Comparison of ENCODE assay signal across 16 mouse cellular contexts in the genomic region with DNA sequence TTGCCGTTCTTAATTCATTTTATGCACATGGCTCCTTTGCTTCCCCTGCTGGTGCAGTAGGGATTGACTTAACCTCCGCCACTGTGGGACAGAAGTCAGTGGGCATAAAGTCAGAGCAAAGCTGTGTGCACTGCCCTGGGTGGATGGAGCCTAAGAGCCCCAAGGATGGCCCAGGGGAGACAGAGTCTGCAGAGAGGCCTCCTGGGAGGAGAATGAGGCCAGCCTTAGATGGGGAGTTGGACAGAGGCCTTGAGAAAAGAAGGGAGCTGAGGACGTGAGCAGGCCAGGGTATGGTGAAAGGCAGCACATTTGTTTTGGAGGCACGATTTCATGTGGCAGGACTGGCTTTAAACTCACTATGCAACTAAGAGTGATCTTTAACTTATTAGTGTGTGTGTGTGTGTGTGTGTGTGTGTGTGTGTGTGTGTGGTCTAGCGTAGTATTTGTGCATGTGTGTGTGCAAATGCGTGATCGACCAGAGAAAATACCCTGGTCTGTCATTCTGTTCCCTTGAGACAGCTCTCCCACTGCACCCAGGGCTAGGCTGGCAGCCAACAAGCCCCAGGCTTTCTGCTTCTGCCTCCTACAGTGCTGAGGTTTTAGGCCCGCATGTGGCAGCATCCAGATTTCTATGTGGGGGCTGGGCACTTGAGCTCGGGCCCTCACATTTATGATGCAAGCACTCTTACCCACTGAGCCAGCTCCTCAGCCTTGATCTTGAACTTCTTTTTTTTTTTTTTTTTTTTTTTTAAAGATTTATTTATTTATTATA. TPM values are rescaled to one million over a fixed set of nuclear protein-coding genes. Genes with fewer than 3 reads are reported as not detected.
DNase-seq lines count a peak whose midpoint lies in the region; ATAC-seq and TF ChIP-seq lines count a peak whose summit lies in the region.
"Had no signal": no experiment of that assay in that cellular context is flagged by ENCODE, and none has a peak within 500 bp of the region (broad histone marks: within the 10 kb centered on the region; RNA-seq: fewer than 3 reads in every experiment).

No protein-coding gene starts in this region.

- no peaks in the 10 kb centered on the region for H3K9me3 ChIP-seq in hindbrain, embryonic 10.5 days
- no peaks in the 10 kb centered on the region for H3K9me3 ChIP-seq in hindbrain, postnatal 0 days (ENCODE audit: low read length)

- intact Hi-C loops in left cerebral cortex, postnatal 10 days (cut with DNase I) = loop anchor here (10.0 kb wide), 1 partner anchor 59 kb away; the partner anchor contains the start of gene Mtfmt

- H3K4me1 ChIP-seq in hindbrain, embryonic 10.5 days (replicated peaks) = no peaks in the 10 kb centered on the region
- no peaks in the 10 kb centered on the region for H3K4me1 ChIP-seq in hindbrain, postnatal 0 days (ENCODE audit: insufficient read depth, low read length)

- no peak overlapping the region for H3K4me3 ChIP-seq in hindbrain, embryonic 10.5 days
- H3K4me3 ChIP-seq in hindbrain, postnatal 0 days (ENCODE audit: low read length) = no peak overlapping the region
- H3K4me3 ChIP-seq: myocyte had no signal

- WGBS in hindbrain, embryonic 10.5 days = 88% methylated on average over 9 of the region's 9 CpGs
- 68% methylated on average over 9 of the region's 9 CpGs for WGBS in hindbrain, postnatal 0 days

- no peak overlapping the region for H3K9ac ChIP-seq in hindbrain, postnatal 0 days (replicated peaks; ENCODE audit: low read length)

- H3K36me3 ChIP-seq in hindbrain, embryonic 10.5 days = peaks cover 38% of the 10 kb centered on the region
- H3K36me3 ChIP-seq in hindbrain, postnatal 0 days (ENCODE audit: insufficient read depth, low read length) = peaks cover 12% of the 10 kb centered on the region; the same call in 1 of the 2 replicates

- no peak overlapping the region for H3K4me2 ChIP-seq in hindbrain, postnatal 0 days (ENCODE audit: low read depth, low read length)

- TF ChIP-seq POLR2A in brain, embryonic 14.5 days (IDR thresholded peaks at IDR 0.05; ENCODE audit: borderline replicate concordance, extremely low read depth, insufficient read depth, insufficient read length, poor library complexity, severe bottlenecking) = no peak

- ATAC-seq in hindbrain, postnatal 0 days = no peak
- ATAC-seq: activated CD4-positive, CD25-positive, alpha-beta regulatory T cell, adult 4 months had no signal

- H3K27me3 ChIP-seq in hindbrain, embryonic 10.5 days (ENCODE audit: insufficient read depth, poor library complexity, severe bottlenecking) = no peaks in the 10 kb centered on the region
- H3K27me3 ChIP-seq in hindbrain, postnatal 0 days (ENCODE audit: insufficient read depth, low read length) = no peaks in the 10 kb centered on the region
- H3K27me3 ChIP-seq: CH12.LX had no signal

- TF ChIP-seq CTCF in hindbrain, postnatal 0 days (IDR thresholded peaks at IDR 0.05; ENCODE audit: low read depth) = no peak
- no peak for TF ChIP-seq CTCF in brain, embryonic 14.5 days (IDR thresholded peaks at IDR 0.05; ENCODE audit: borderline replicate concordance, extremely low read depth, insufficient read depth, insufficient read length)

- DNase-seq in hindbrain, embryonic 10.5 days (ENCODE audit: low spot score) = no peak
- DNase-seq in hindbrain, postnatal 0 days (ENCODE audit: low spot score) = no peak
- peak; percentile 24 for DNase-seq in MN1 (ENCODE audit: low spot score)
- peak; percentile 41 for DNase-seq in brain, embryonic 14.5 days (ENCODE audit: low read depth)
- peak; percentile 33 to 62 for DNase-seq in left cerebral cortex, postnatal 10 days (ENCODE audit: extremely low spot score in 1 of 2, low spot score in 2 of 2)
- no peak for DNase-seq in embryo, embryonic 9.5 days (ENCODE audit: extremely low spot score)
- no peak for DNase-seq in spleen, postnatal 4 days (ENCODE audit: low spot score in 2 of 2)
- no peak for DNase-seq in gastrocnemius, adult 18-20 months (ENCODE audit: low spot score)
- DNase-seq: cerebellum, adult 9-11 months; thymus, postnatal 25 days had no signal

- 0 out of 2 replicates have a peak overlapping the region, but pooled peaks have one; percentile 17 for H3K27ac ChIP-seq in hindbrain, embryonic 10.5 days
- H3K27ac ChIP-seq in hindbrain, postnatal 0 days = no peak overlapping the region
- H3K27ac ChIP-seq: macrophage had no signal

RNA-seq across cellular contexts. Expression of gene Ubap1l, which starts 14.5 kb away (rescaled TPM):
- polyA plus RNA-seq in hindbrain, embryonic 10.5 days (2016; fragmentation: Nextera tagmentation; extraction: Ambion mirVana) = 0.10 and 0.41 TPM in 2 replicates
- 8.6 and 10.2 TPM in 2 replicates for total RNA-seq in hindbrain, postnatal 0 days (2014; rRNA removed)
- polyA plus RNA-seq in hindbrain, postnatal 0 days (2015; fragmentation: Nextera tagmentation; extraction: Ambion mirVana) = 2.4 and 2.6 TPM in 2 replicates
- polyA plus RNA-seq in brain, embryonic 14.5 days (2012; rRNA removed) = 6.8 and 10.3 TPM in 2 replicates
- 1 to 10 TPM; 2.5 to 4.7 TPM for total RNA-seq in left cerebral cortex, postnatal 10 days (2021)
- under 1 TPM; 0.64 to 0.71 TPM for total RNA-seq in gastrocnemius, adult 18-20 months (2021)
- polyA plus RNA-seq: activated CD4-positive, CD25-positive, alpha-beta regulatory T cell, adult 4 months; macrophage had no signal

RNA-seq across cellular contexts. Expression of gene Kbtbd13, which starts 16.1 kb away (rescaled TPM):
- polyA plus RNA-seq in hindbrain, embryonic 10.5 days (2016; fragmentation: Nextera tagmentation; extraction: Ambion mirVana) = 0.80 and 0.85 TPM in 2 replicates
- total RNA-seq in hindbrain, postnatal 0 days (2014; rRNA removed) = 1.0 and 1.3 TPM in 2 replicates
- polyA plus RNA-seq in hindbrain, postnatal 0 days (2015; fragmentation: Nextera tagmentation; extraction: Ambion mirVana) = 0.46 and 0.50 TPM in 2 replicates
- polyA plus RNA-seq in brain, embryonic 14.5 days (2012; rRNA removed) = 0.57 and 0.66 TPM in 2 replicates
- total RNA-seq in left cerebral cortex, postnatal 10 days (2021) = under 1 TPM in 1 of 2 experiments, not detected in 1; 0.26 TPM
- 10 to 100 TPM; 10.7 to 11.6 TPM for total RNA-seq in gastrocnemius, adult 18-20 months (2021)
- total RNA-seq: CH12.LX had no signal
- polyA plus RNA-seq: activated CD4-positive, CD25-positive, alpha-beta regulatory T cell, adult 4 months; hindbrain, embryonic 11.5 days; macrophage had no signal

RNA-seq across cellular contexts. Expression of gene Rasl12, which starts 23.0 kb away (rescaled TPM):
- polyA plus RNA-seq in hindbrain, embryonic 10.5 days (2016; fragmentation: Nextera tagmentation; extraction: Ambion mirVana) = 6.3 and 7.8 TPM in 2 replicates
- total RNA-seq in hindbrain, postnatal 0 days (2014; rRNA removed) = 6.2 and 7.0 TPM in 2 replicates
- polyA plus RNA-seq in hindbrain, postnatal 0 days (2015; fragmentation: Nextera tagmentation; extraction: Ambion mirVana) = 4.0 and 4.7 TPM in 2 replicates
- polyA plus RNA-seq in brain, embryonic 14.5 days (2012; rRNA removed) = 7.1 and 8.0 TPM in 2 replicates
- total RNA-seq in left cerebral cortex, postnatal 10 days (2021) = 1 to 10 TPM; 2.6 to 2.8 TPM
- total RNA-seq in gastrocnemius, adult 18-20 months (2021) = 1 to 10 TPM; 2.5 to 3.7 TPM
- polyA plus RNA-seq: macrophage had no signal

RNA-seq across cellular contexts. Expression of gene Pdcd7, which starts 29.4 kb away (rescaled TPM):
- polyA plus RNA-seq in hindbrain, embryonic 10.5 days (2016; fragmentation: Nextera tagmentation; extraction: Ambion mirVana) = 8.6 and 11.6 TPM in 2 replicates
- 16.2 and 17.5 TPM in 2 replicates for total RNA-seq in hindbrain, postnatal 0 days (2014; rRNA removed)
- polyA plus RNA-seq in hindbrain, postnatal 0 days (2015; fragmentation: Nextera tagmentation; extraction: Ambion mirVana) = 8.6 and 10.2 TPM in 2 replicates
- polyA plus RNA-seq in brain, embryonic 14.5 days (2012; rRNA removed) = 15.3 and 17.2 TPM in 2 replicates
- 10 to 100 TPM; 23.1 to 23.7 TPM for total RNA-seq in left cerebral cortex, postnatal 10 days (2021)
- 10 to 100 TPM; 14.6 to 22.2 TPM for total RNA-seq in gastrocnemius, adult 18-20 months (2021)

RNA-seq across cellular contexts. Expression of gene Slc51b, which starts 47.4 kb away (rescaled TPM):
- polyA plus RNA-seq in hindbrain, embryonic 10.5 days (2016; fragmentation: Nextera tagmentation; extraction: Ambion mirVana) = not detected in 2 replicates
- not detected in 2 replicates for total RNA-seq in hindbrain, postnatal 0 days (2014; rRNA removed)
- polyA plus RNA-seq in hindbrain, postnatal 0 days (2015; fragmentation: Nextera tagmentation; extraction: Ambion mirVana) = not detected in 2 replicates
- not detected in 2 replicates for polyA plus RNA-seq in brain, embryonic 14.5 days (2012; rRNA removed)
- total RNA-seq in left cerebral cortex, postnatal 10 days (2021) = not detected
- total RNA-seq in gastrocnemius, adult 18-20 months (2021) = not detected
- total RNA-seq: CH12.LX; gastrocnemius, postnatal 14 days had no signal
- polyA plus RNA-seq: activated CD4-positive, CD25-positive, alpha-beta regulatory T cell, adult 4 months; hindbrain, embryonic 11.5 days; macrophage; myocyte had no signal

Comparison
In these comparisons a context has a peak if more than half of its experiments do, and no peak if none do; other contexts are left out.
1. DNase-seq: peak in MN1 (single experiment), brain, embryonic 14.5 days (single experiment) and left cerebral cortex, postnatal 10 days (2 of 2); none in hindbrain, embryonic 10.5 days (single experiment), hindbrain, postnatal 0 days (single experiment), embryo, embryonic 9.5 days (single experiment), spleen, postnatal 4 days (0 of 2) and gastrocnemius, adult 18-20 months (single experiment).